Mouse (Mus musculus) myocyte (in vitro differentiated cells): ENCODE measurements around the gene Kcne3. TPM values are rescaled to one million over a fixed set of nuclear protein-coding genes. Genes with fewer than 3 reads are reported as not detected.

Experiments used
- H3K27me3 ChIP-seq: one replicate; pipeline ENCODE4 v1.6.1; 2011; ENCODE audit not compliant: control insufficient read depth, insufficient read depth, insufficient read length
- H3K36me3 ChIP-seq: one replicate; pipeline ENCODE4 v1.6.1; 2011; ENCODE audit not compliant: control insufficient read depth, insufficient read depth
- H3K4me2 ChIP-seq: one replicate; pipeline ENCODE4 v1.6.1; 2011; ENCODE audit warnings: low read depth, control low read depth
- H3K4me3 ChIP-seq: one replicate; pipeline ENCODE4 v1.5.1; 2011; ENCODE audit warnings: mild to moderate bottlenecking, control low read depth, moderate library complexity
- H3K79me2 ChIP-seq: one replicate; pipeline ENCODE4 v1.6.1; 2011; ENCODE audit not compliant: control insufficient read depth, insufficient read depth
- H3ac ChIP-seq: one replicate; pipeline ENCODE4 v1.6.1; 2011; ENCODE audit not compliant: control insufficient read depth, insufficient read length
- CEBPB ChIP-seq: IDR thresholded peaks from 2 replicates; pipeline ENCODE4 v1.6.1; 2011; ENCODE audit warnings: mild to moderate bottlenecking, moderate library complexity; ENCODE audit not compliant: poor library complexity, insufficient read depth, severe bottlenecking
- E2F4 ChIP-seq: IDR thresholded peaks from one replicate; pipeline ENCODE4 v1.6.1; 2011; ENCODE audit warnings: mild to moderate bottlenecking, control low read depth, moderate library complexity; ENCODE audit not compliant: insufficient read depth
- MAX ChIP-seq: IDR thresholded peaks from one replicate; pipeline ENCODE4 v1.6.1; 2011; ENCODE audit warnings: low read depth, mild to moderate bottlenecking, control low read depth
- MYOD1 ChIP-seq, 3 experiments: IDR thresholded peaks; one replicate each; pipeline ENCODE4 v1.6.1; 2011; ENCODE audit warnings: control low read depth in 2 of 3, low read depth in 2 of 3, mild to moderate bottlenecking in 2 of 3, moderate library complexity in 1 of 3; ENCODE audit not compliant: insufficient read length in 2 of 3, control insufficient read depth in 1 of 3
- MYOG ChIP-seq, 3 experiments: IDR thresholded peaks; one replicate each; pipeline ENCODE4 v1.6.1; 2011; ENCODE audit warnings: control low read depth in 2 of 3, low read depth in 2 of 3, mild to moderate bottlenecking in 2 of 3; ENCODE audit not compliant: insufficient read length in 2 of 3, control insufficient read depth in 1 of 3, insufficient read depth in 1 of 3
- POLR2A ChIP-seq: IDR thresholded peaks from one replicate; pipeline ENCODE4 v1.6.1; 2011; ENCODE audit warnings: low read depth, mild to moderate bottlenecking, control low read depth, moderate library complexity; ENCODE audit not compliant: insufficient read length
- POLR2AphosphoS2 ChIP-seq: IDR thresholded peaks from one replicate; pipeline ENCODE4 v1.6.1; 2011; ENCODE audit warnings: low read depth, control low read depth; ENCODE audit not compliant: insufficient read length
- REST ChIP-seq: IDR thresholded peaks from one replicate; pipeline ENCODE4 v1.6.1; 2011; ENCODE audit warnings: mild to moderate bottlenecking, control low read depth, moderate library complexity; ENCODE audit not compliant: insufficient read depth, insufficient read length
- SRF ChIP-seq: IDR thresholded peaks from one replicate; pipeline ENCODE4 v1.6.1; 2011; ENCODE audit warnings: low read depth; ENCODE audit not compliant: control insufficient read depth, insufficient read length
- TCF12 ChIP-seq: IDR thresholded peaks from one replicate; pipeline ENCODE4 v1.6.1; 2011; ENCODE audit warnings: mild to moderate bottlenecking, control low read depth; ENCODE audit not compliant: poor library complexity, insufficient read depth, severe bottlenecking
- TCF3 ChIP-seq: IDR thresholded peaks from one replicate; pipeline ENCODE4 v1.6.1; 2011; ENCODE audit warnings: low read depth, control low read depth; ENCODE audit not compliant: insufficient read length
- USF1 ChIP-seq: IDR thresholded peaks from one replicate; pipeline ENCODE4 v1.6.1; 2011; ENCODE audit warnings: low read depth, mild to moderate bottlenecking, control low read depth, moderate library complexity
- polyA plus RNA-seq: library from polyadenylated mRNA; unstranded; fragments of >200 nt; fragmentation: generic; extraction: Trizol; gene quantifications from one replicate; pipeline ENCODE4 v1.2.1, GENCODE M21; 2012; ENCODE audit warnings: missing spikeins

Gene Kcne3
- polyA plus RNA-seq, 1 experiment: not detected

DNA sequence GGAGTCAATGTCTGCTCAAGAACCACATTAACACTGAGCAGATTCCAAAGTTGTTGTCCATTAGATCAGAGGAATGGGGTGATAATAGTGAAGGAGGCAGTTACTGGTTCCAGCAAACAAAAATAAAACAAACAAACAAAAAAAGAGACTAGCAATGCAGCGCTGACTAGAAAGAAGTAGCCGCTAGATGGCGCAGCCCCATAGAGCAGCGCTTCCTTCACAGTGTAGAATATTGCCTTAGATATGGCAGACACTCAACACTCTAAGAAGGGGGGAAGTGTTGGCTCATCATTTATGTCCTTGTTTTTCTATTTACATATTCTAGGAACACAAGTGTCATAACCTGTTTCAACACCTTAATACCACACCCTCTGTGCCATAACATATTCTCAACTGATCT lies 14.5 kb downstream of the Kcne3 start:
- Histone ChIP-seq H3K4me3 (no peak overlapping the region), H3K4me2 (peak overlapping the region; percentile 14), H3ac (no peak overlapping the region), H3K36me3 (no peaks in the 10 kb centered on the region), H3K27me3 (peaks cover 12% of the 10 kb centered on the region), H3K79me2 (no peaks in the 10 kb centered on the region)
- TF ChIP-seq MAX (no peak), E2F4 (no peak), TCF12 (no peak), REST (no peak), POLR2A (no peak), MYOG (IDR thresholded peaks at IDR 0.05; ENCODE audit: control insufficient read depth in 1 of 3, insufficient read depth in 1 of 3, insufficient read length in 2 of 3, low read depth in 2 of 3) (no peak), POLR2AphosphoS2 (no peak), MYOD1 (IDR thresholded peaks at IDR 0.05; ENCODE audit: control insufficient read depth in 1 of 3, insufficient read length in 2 of 3, low read depth in 2 of 3) (no peak), USF1 (no peak), SRF (no peak), TCF3 (no peak), CEBPB (no peak)

DNA sequence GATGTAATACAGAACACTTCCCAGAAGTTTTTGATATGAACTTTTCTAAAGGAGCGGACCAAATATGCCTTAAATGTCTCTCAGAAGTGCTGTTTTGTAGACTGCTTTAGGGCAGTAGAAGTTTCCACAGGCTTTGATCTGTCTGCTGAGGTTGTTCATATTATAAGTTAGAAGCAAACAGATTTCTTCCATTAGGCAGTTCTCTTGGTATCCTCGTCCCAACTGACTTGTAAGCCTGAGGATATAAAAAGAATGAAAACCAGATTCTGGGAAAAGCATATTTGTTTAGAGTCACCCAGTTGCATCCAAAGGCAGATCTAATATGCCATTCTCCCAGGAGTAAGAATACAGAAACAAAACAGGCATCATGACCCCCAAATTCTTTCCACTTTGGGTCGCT lies 24.9 kb downstream of the Kcne3 start:
- Histone ChIP-seq H3K27me3 (peaks cover 13% of the 10 kb centered on the region), H3K36me3 (no peaks in the 10 kb centered on the region), H3K79me2 (no peaks in the 10 kb centered on the region), H3K4me2 (no peak overlapping the region), H3K4me3 (no peak overlapping the region), H3ac (no peak overlapping the region)
- TF ChIP-seq CEBPB (no peak), USF1 (no peak), TCF12 (no peak), SRF (no peak), E2F4 (no peak), MYOG (IDR thresholded peaks at IDR 0.05; ENCODE audit: control insufficient read depth in 1 of 3, insufficient read depth in 1 of 3, insufficient read length in 2 of 3, low read depth in 2 of 3) (no peak), REST (no peak), POLR2A (no peak)

DNA sequence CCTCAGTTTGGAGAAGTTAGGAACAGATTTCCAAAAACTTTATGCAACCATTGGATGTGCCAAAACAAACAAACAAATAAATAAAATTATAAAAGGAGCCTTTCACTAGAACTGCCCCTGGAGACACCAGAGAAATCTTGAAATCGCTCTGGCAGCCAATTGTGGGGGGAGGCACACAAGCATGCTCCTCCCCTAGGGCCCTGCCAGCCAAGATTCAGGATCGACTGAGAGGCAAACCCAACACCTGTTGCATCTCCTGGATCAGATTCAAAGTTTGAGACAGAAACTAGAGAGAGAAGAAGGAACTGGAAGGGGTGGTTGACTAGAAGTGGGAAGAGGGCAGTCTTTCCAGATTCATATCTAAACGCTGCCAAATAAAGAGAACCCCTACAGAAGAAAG lies 27.3 kb downstream of the Kcne3 start:
- Histone ChIP-seq H3K27me3 (peaks cover 10% of the 10 kb centered on the region), H3K4me3 (no peak overlapping the region), H3K4me2 (no peak overlapping the region), H3ac (no peak overlapping the region), H3K79me2 (no peaks in the 10 kb centered on the region), H3K36me3 (no peaks in the 10 kb centered on the region)
- no peak for TF ChIP-seq E2F4
- peak in 2 of 3 experiments; percentile 31 to 38 for TF ChIP-seq MYOD1 (IDR thresholded peaks at IDR 0.05; ENCODE audit: control insufficient read depth in 1 of 3, insufficient read length in 2 of 3, low read depth in 2 of 3)

DNA sequence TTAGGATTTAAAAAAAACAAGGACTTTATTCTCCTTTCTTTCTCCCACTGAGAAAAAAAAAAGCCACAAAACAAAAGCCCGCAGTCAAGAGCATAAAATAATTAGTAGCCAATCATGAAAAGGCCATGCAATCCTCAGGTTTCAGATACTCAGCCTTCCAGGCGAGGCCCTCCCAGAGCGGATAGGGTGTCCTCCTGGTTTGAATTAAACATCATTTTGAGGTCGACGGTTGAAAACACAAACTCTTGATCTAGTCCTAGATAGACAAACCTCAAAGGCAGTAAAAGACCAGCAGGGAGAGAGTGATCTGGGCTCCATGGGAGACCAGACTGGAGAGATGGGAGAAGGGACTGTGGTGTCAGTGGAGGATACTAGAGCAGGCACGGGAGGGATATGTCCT lies 28.6 kb downstream of the Kcne3 start:
- Histone ChIP-seq H3K79me2 (no peaks in the 10 kb centered on the region), H3K27me3 (peaks cover 12% of the 10 kb centered on the region), H3K4me2 (no peak overlapping the region), H3K36me3 (no peaks in the 10 kb centered on the region), H3ac (no peak overlapping the region), H3K4me3 (no peak overlapping the region)
- TF ChIP-seq MYOG (IDR thresholded peaks at IDR 0.05; ENCODE audit: control insufficient read depth in 1 of 3, insufficient read depth in 1 of 3, insufficient read length in 2 of 3, low read depth in 2 of 3) (no peak), POLR2A (no peak), MAX (no peak), POLR2AphosphoS2 (no peak), USF1 (no peak), TCF3 (no peak), TCF12 (no peak), CEBPB (no peak), REST (no peak), MYOD1 (IDR thresholded peaks at IDR 0.05; ENCODE audit: control insufficient read depth in 1 of 3, insufficient read length in 2 of 3, low read depth in 2 of 3) (no peak), SRF (no peak), E2F4 (no peak)

DNA sequence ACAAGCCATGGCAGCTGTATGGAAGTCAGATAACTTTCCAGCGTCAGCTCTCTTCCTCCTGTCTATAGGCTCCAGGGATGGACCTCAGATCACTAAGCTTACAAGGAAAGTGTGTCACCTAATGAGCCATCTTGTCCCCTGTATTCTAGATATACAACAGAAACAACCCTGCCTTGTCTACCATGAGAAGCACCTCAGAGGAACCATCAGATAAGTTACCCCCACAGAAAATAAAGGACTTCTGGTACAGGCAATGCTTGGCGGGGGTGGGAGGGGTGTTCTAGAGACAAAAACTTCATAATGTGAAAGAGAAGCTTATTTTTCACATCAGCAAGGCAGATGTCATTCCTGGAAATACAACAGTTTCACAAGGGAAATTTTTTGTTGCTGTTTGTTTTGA lies 29.8 kb downstream of the Kcne3 start:
- no peaks in the 10 kb centered on the region for H3K79me2 ChIP-seq
- H3K4me2 ChIP-seq: no peak overlapping the region
- H3K4me3 ChIP-seq: no peak overlapping the region
- TF ChIP-seq TCF3: no peak
- peaks cover 12% of the 10 kb centered on the region for H3K27me3 ChIP-seq
- no peak overlapping the region for H3ac ChIP-seq
- no peaks in the 10 kb centered on the region for H3K36me3 ChIP-seq
